Mouse (Mus musculus) liver, embryonic 14.5 days (tissue): ENCODE measurements around the gene Aldh1a3.

Experiments used
- CTCF ChIP-seq: IDR thresholded peaks from 2 replicates; pipeline ENCODE4 v1.5.1; 2016; ENCODE audit warnings: antibody characterized with exemption, low read depth, control low read depth
- EP300 ChIP-seq: IDR thresholded peaks from 2 replicates; pipeline ENCODE4 v1.6.1; 2016; ENCODE audit warnings: antibody characterized with exemption, low read depth

DNA sequence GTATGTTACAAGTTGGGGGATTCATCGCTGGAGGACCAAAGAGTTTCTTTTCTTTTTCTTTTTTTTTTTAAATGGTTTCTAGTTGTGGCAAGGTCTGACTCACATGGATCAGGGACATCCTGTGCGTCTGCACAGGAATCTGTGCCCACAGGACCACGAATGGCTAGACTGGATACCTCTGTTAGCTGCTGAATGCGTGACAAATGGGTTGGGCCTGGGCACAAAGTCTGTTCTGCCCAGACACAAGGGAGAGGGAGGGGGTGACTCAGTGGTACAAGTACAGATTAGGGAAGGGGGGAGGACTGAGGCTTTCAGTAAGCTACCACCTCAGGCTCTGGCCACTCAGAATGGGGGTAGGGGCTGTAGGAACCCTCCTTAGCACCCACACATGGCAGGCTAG, 51.6 kb downstream of the Aldh1a3 start:
- TF ChIP-seq CTCF (no peak), EP300 (no peak)
